Mouse (Mus musculus) thymus, adult 2 months (tissue): ENCODE data around the gene G6pc2.

ENCODE experiments used
- CTCF ChIP-seq: fragments of 200-500 bp; IDR thresholded peaks from 2 replicates; pipeline ENCODE4 v1.5.1; 2012; ENCODE audit warnings: mild to moderate bottlenecking, control low read depth, low read length, moderate library complexity, borderline replicate concordance; ENCODE audit not compliant: control insufficient read depth, poor library complexity, insufficient read depth; ENCODE audit errors: extremely low read depth
- POLR2A ChIP-seq: fragments of 200-500 bp; IDR thresholded peaks from 2 replicates; pipeline ENCODE4 v1.6.1; 2012; ENCODE audit warnings: mild to moderate bottlenecking, low read length, control low read depth, moderate library complexity; ENCODE audit not compliant: control insufficient read depth, poor library complexity, insufficient read depth; ENCODE audit errors: extremely low read depth

DNA sequence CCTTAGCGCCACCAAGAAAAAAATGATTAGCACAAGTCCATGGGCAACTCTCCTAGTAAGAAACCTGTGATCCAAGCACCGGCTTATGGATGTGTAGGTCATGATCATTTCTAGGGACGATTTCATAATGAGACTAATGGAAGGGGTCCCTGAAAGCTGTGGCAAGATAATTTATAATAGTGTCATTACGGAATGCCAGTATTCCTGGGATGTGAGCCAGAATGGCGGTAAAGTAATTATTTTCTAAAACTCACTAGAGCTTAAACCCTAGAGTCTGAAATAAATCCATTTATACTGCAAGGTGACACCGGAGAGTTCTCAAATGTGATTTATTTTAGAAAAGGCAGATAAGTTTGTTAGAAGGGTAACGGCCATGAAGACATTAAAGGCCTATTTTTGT is 4.4 kb downstream of the G6pc2 start:
- TF ChIP-seq CTCF, result no peak
- TF ChIP-seq POLR2A, result no peak
